Mouse (Mus musculus): Measurements from ENCODE around the gene Gm609. TPM values are rescaled to one million over a fixed set of nuclear protein-coding genes. Genes with fewer than 3 reads are reported as not detected.
A peak's percentile ranks its signal among the peaks of the same experiment; 100 is the strongest.

The Gm609 gene
- polyA plus RNA-seq, 1 experiment, result 2.2 TPM

- no peak overlapping the region for H3K4me3 ChIP-seq (ENCODE audit: low read depth, low read length)
- H3K27ac ChIP-seq (ENCODE audit: insufficient read depth, low read depth, low read length), result no peak overlapping the region
- H3K36me3 ChIP-seq (ENCODE audit: control insufficient read depth, insufficient read depth, low read length), result no peaks in the 10 kb centered on the region
- H3K27me3 ChIP-seq (ENCODE audit: control insufficient read depth, insufficient read depth, low read length), result no peaks in the 10 kb centered on the region
- H3K4me1 ChIP-seq (ENCODE audit: control insufficient read depth, insufficient read depth, insufficient read length, low read length), result 0 out of 2 replicates have a peak, but pooled peaks cover 2% of the 10 kb centered on the region
- no peak for TF ChIP-seq POLR2A (IDR thresholded peaks at IDR 0.05; ENCODE audit: low read depth, low read length)
- TF ChIP-seq CTCF (IDR thresholded peaks at IDR 0.05; ENCODE audit: extremely low read depth, insufficient read length, insufficient replicate concordance, low read depth, low read length), result no peak
- WGBS, result 73% methylated on average over 4 of the region's 4 CpGs
Observed at GRCm38 (mm10) chr16:45369285-45369965, 123.3 kb downstream of the Gm609 start.

- TF ChIP-seq CTCF (IDR thresholded peaks at IDR 0.05; ENCODE audit: extremely low read depth, insufficient read length, insufficient replicate concordance, low read depth, low read length), result no peak
- TF ChIP-seq POLR2A (IDR thresholded peaks at IDR 0.05; ENCODE audit: low read depth, low read length), result no peak
- peak overlapping the region; percentile 58 for H3K27ac ChIP-seq (ENCODE audit: insufficient read depth, low read depth, low read length)
- no peaks in the 10 kb centered on the region for H3K27me3 ChIP-seq (ENCODE audit: control insufficient read depth, insufficient read depth, low read length)
- H3K4me3 ChIP-seq (ENCODE audit: low read depth, low read length), result no peak overlapping the region
- 70% methylated on average over 7 of the region's 7 CpGs for WGBS
- H3K36me3 ChIP-seq (ENCODE audit: control insufficient read depth, insufficient read depth, low read length), result no peaks in the 10 kb centered on the region
- H3K4me1 ChIP-seq (ENCODE audit: control insufficient read depth, insufficient read depth, insufficient read length, low read length), result peaks cover 4% of the 10 kb centered on the region; the same call in 1 of the 2 replicates
Observed at GRCm38 (mm10) chr16:45366111-45366510, 126.7 kb downstream of the Gm609 start.

- H3K36me3 ChIP-seq (ENCODE audit: control insufficient read depth, insufficient read depth, low read length), result no peaks in the 10 kb centered on the region
- peaks cover 6% of the 10 kb centered on the region; the same call in 1 of the 2 replicates for H3K4me1 ChIP-seq (ENCODE audit: control insufficient read depth, insufficient read depth, insufficient read length, low read length)
- TF ChIP-seq POLR2A (IDR thresholded peaks at IDR 0.05; ENCODE audit: low read depth, low read length), result no peak
- no peak for TF ChIP-seq CTCF (IDR thresholded peaks at IDR 0.05; ENCODE audit: extremely low read depth, insufficient read length, insufficient replicate concordance, low read depth, low read length)
- peak overlapping the region; percentile 36 for H3K27ac ChIP-seq (ENCODE audit: insufficient read depth, low read depth, low read length)
- no peaks in the 10 kb centered on the region for H3K27me3 ChIP-seq (ENCODE audit: control insufficient read depth, insufficient read depth, low read length)
- 52% methylated on average over 9 of the region's 9 CpGs for WGBS
- H3K4me3 ChIP-seq (ENCODE audit: low read depth, low read length), result no peak overlapping the region
Observed at GRCm38 (mm10) chr16:45365353-45365752, 127.4 kb downstream of the Gm609 start.

- 88% methylated on average over 1 of the region's 1 CpGs for WGBS
- Histone ChIP-seq H3K36me3 (ENCODE audit: control insufficient read depth, insufficient read depth, low read length) (no peaks in the 10 kb centered on the region), H3K27ac (ENCODE audit: insufficient read depth, low read depth, low read length) (no peak overlapping the region), H3K27me3 (ENCODE audit: control insufficient read depth, insufficient read depth, low read length) (no peaks in the 10 kb centered on the region), H3K4me3 (ENCODE audit: low read depth, low read length) (no peak overlapping the region), H3K4me1 (ENCODE audit: control insufficient read depth, insufficient read depth, insufficient read length, low read length) (peaks cover 6% of the 10 kb centered on the region; the same call in 1 of the 2 replicates)
- TF ChIP-seq POLR2A (IDR thresholded peaks at IDR 0.05; ENCODE audit: low read depth, low read length) (no peak), CTCF (IDR thresholded peaks at IDR 0.05; ENCODE audit: extremely low read depth, insufficient read length, insufficient replicate concordance, low read depth, low read length) (no peak)
Observed at GRCm38 (mm10) chr16:45364627-45365026, 128.1 kb downstream of the Gm609 start.

GRCm38 (mm10) chr16:45363480-45364045 lies 129.2 kb downstream of the Gm609 start:
- Histone ChIP-seq H3K27ac (ENCODE audit: insufficient read depth, low read depth, low read length) (peak overlapping the region; percentile 63), H3K4me1 (ENCODE audit: control insufficient read depth, insufficient read depth, insufficient read length, low read length) (peaks cover 6% of the 10 kb centered on the region; the same call in 1 of the 2 replicates), H3K4me3 (ENCODE audit: low read depth, low read length) (no peak overlapping the region), H3K36me3 (ENCODE audit: control insufficient read depth, insufficient read depth, low read length) (no peaks in the 10 kb centered on the region), H3K27me3 (ENCODE audit: control insufficient read depth, insufficient read depth, low read length) (no peaks in the 10 kb centered on the region)
- 63% methylated on average over 4 of the region's 4 CpGs for WGBS
- TF ChIP-seq CTCF (IDR thresholded peaks at IDR 0.05; ENCODE audit: extremely low read depth, insufficient read length, insufficient replicate concordance, low read depth, low read length) (no peak), POLR2A (IDR thresholded peaks at IDR 0.05; ENCODE audit: low read depth, low read length) (no peak)

Other genes with a start within 250 kb of the Gm609 start
- 12.0 and 29.2 TPM in 2 replicates for gene Cd200, start 83.9 kb downstream of the Gm609 start, polyA plus RNA-seq (2012; rRNA removed)
- 0.93 and 1.6 TPM in 2 replicates for gene Gm17783, start 39.1 kb upstream of the Gm609 start, polyA plus RNA-seq (2012; rRNA removed)
- not detected in 2 replicates for gene Slc9c1, start 42.3 kb upstream of the Gm609 start, polyA plus RNA-seq (2012; rRNA removed)
- gene Gcsam, start 117.4 kb upstream of the Gm609 start, polyA plus RNA-seq (2012; rRNA removed), result 0.06 and 0.11 TPM in 2 replicates
- 1.3 and 2.1 TPM in 2 replicates for gene BC016579, start 161.1 kb upstream of the Gm609 start, polyA plus RNA-seq (2012; rRNA removed)
- gene Tmprss7, start 200.7 kb upstream of the Gm609 start, polyA plus RNA-seq (2012; rRNA removed), result 0.10 and 0.20 TPM in 2 replicates
- 0.55 and 0.63 TPM in 2 replicates for gene Tagln3, start 231.6 kb upstream of the Gm609 start, polyA plus RNA-seq (2012; rRNA removed)
- 1.1 and 2.4 TPM in 2 replicates for gene Abhd10, start 250.0 kb upstream of the Gm609 start, polyA plus RNA-seq (2012; rRNA removed)